Mouse (Mus musculus) brain, embryonic 14.5 days (tissue): Measurements from ENCODE around the gene Atf4.

Experiments used
- CTCF ChIP-seq: fragments of 200-500 bp; IDR thresholded peaks from 2 replicates; pipeline ENCODE4 v1.5.1; 2012; ENCODE audit warnings: inconsistent platforms, mild to moderate bottlenecking, moderate library complexity, borderline replicate concordance; ENCODE audit not compliant: insufficient read depth, insufficient read length; ENCODE audit errors: extremely low read depth
- POLR2A ChIP-seq: fragments of 200-500 bp; IDR thresholded peaks from 2 replicates; pipeline ENCODE4 v1.6.1; 2012; ENCODE audit warnings: mild to moderate bottlenecking, inconsistent platforms, borderline replicate concordance; ENCODE audit not compliant: poor library complexity, insufficient read depth, insufficient read length, severe bottlenecking; ENCODE audit errors: extremely low read depth

DNA sequence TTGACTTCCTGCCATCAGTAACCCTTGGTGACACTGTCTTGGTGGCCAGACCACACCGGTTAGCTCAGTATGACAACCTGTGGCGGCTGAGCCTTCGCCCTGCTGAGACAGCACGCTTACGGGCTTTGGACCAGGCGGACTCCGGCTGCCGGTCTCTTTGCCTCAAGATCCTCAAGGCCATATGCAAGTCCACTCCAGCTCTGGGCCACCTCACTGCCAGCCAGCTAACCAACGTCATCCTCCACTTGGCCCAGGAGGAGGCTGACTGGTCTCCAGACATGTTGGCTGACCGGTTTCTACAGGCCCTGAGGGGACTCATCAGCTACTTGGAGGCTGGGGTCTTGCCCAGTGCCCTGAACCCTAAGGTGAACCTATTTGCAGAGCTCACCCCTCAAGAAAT is 5.3 kb upstream of the Atf4 start:
- TF ChIP-seq CTCF (no peak), POLR2A (no peak)
